In the genomic region with DNA sequence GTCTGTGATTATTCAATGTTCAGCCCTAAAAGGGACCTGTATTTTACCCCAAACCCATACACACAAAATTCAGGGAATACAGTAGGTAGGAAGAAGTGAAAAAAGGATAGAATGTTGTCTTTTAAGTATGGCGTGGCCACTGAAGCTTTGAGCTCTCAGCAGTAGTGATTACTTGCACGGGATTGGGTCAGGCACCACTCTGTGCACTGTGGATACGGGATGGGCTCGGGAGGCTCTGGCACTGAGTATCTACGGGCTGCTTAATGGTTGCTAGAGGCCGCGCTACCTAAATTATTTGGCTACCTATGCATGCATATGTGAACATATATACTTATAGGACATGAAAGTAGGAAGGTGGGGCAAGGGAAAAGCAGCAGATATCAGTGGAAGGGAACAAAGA, we compare ENCODE assay signal across 27 mouse cellular contexts.
DNase-seq lines count a peak whose midpoint lies in the region; ATAC-seq and TF ChIP-seq lines count a peak whose summit lies in the region.
"Had no signal": no experiment of that assay in that cellular context is flagged by ENCODE, and none has a peak within 500 bp of the region (broad histone marks: within the 10 kb centered on the region; RNA-seq: fewer than 3 reads in every experiment).

No protein-coding gene starts in this region.

- H3K9ac ChIP-seq in forebrain, embryonic 11.5 days (ENCODE audit: low read length) = no peak overlapping the region
- no peak overlapping the region for H3K9ac ChIP-seq in forebrain, embryonic 12.5 days
- H3K9ac ChIP-seq in intestine, postnatal 0 days (ENCODE audit: low read depth, low read length) = no peak overlapping the region
- no peak overlapping the region for H3K9ac ChIP-seq in intestine, embryonic 15.5 days
- no peak overlapping the region for H3K9ac ChIP-seq in neural tube, embryonic 14.5 days (replicated peaks; ENCODE audit: low read depth, low read length)
- H3K9ac ChIP-seq: embryonic facial prominence, embryonic 13.5 days; heart, embryonic 13.5 days; hindbrain, embryonic 12.5 days; kidney, embryonic 15.5 days; limb, embryonic 13.5 days; liver, embryonic 12.5 days; neural tube, embryonic 12.5 days had no signal

- DNase-seq in forebrain, embryonic 11.5 days (ENCODE audit: low spot score) = no peak
- no peak for DNase-seq in neural tube, embryonic 10.5 days (ENCODE audit: extremely low spot score, low spot score)
- no peak for DNase-seq in thymus, postnatal 10 days (ENCODE audit: low spot score in 2 of 2)
- no peak for DNase-seq in gastrocnemius, postnatal 4 days (ENCODE audit: low spot score in 2 of 2)
- DNase-seq: adrenal gland, postnatal 10 days; cerebellum, adult 18-20 months; cerebellum, postnatal 14 days; gastrocnemius, postnatal 25 days; heart, adult 2 months; heart, postnatal 14 days; kidney, adult 11 months; layer of hippocampus, adult 9-11 months; lung, adult 18-20 months; lung, postnatal 14 days; right cerebral cortex, adult 18-20 months; thymus, adult 2 months had no signal

- no peak overlapping the region for H3K4me3 ChIP-seq in forebrain, embryonic 11.5 days (ENCODE audit: low read depth, low read length)
- no peak overlapping the region for H3K4me3 ChIP-seq in forebrain, embryonic 12.5 days (replicated peaks)
- no peak overlapping the region for H3K4me3 ChIP-seq in intestine, postnatal 0 days (ENCODE audit: low read depth, low read length)
- no peak overlapping the region for H3K4me3 ChIP-seq in intestine, embryonic 15.5 days (replicated peaks)
- no peak overlapping the region for H3K4me3 ChIP-seq in neural tube, embryonic 14.5 days (ENCODE audit: low read depth, low read length)
- H3K4me3 ChIP-seq: embryonic facial prominence, embryonic 13.5 days; heart, adult 2 months; heart, embryonic 13.5 days; hindbrain, embryonic 12.5 days; kidney, embryonic 15.5 days; limb, embryonic 13.5 days; liver, embryonic 12.5 days; neural tube, embryonic 12.5 days had no signal

- no peaks in the 10 kb centered on the region for H3K36me3 ChIP-seq in forebrain, embryonic 11.5 days (ENCODE audit: control insufficient read depth, insufficient read depth, low read length)
- 0 out of 2 replicates have a peak, but pooled peaks cover 4% of the 10 kb centered on the region for H3K36me3 ChIP-seq in forebrain, embryonic 12.5 days (replicated peaks)
- H3K36me3 ChIP-seq in intestine, postnatal 0 days (ENCODE audit: control insufficient read depth, insufficient read depth) = no peaks in the 10 kb centered on the region
- no peaks in the 10 kb centered on the region for H3K36me3 ChIP-seq in intestine, embryonic 15.5 days
- H3K36me3 ChIP-seq in neural tube, embryonic 14.5 days (ENCODE audit: control insufficient read depth, insufficient read depth, low read length) = no peaks in the 10 kb centered on the region
- H3K36me3 ChIP-seq: hindbrain, embryonic 12.5 days; kidney, embryonic 15.5 days; liver, embryonic 12.5 days; neural tube, embryonic 12.5 days had no signal

- ATAC-seq in forebrain, embryonic 11.5 days (replicated peaks; ENCODE audit: low FRiP score) = 0 out of 2 replicates have a peak, but pooled peaks have one; percentile 15
- ATAC-seq in forebrain, embryonic 12.5 days (ENCODE audit: low FRiP score) = no peak
- peak; percentile 45; the same call in 1 of the 2 replicates for ATAC-seq in intestine, postnatal 0 days
- ATAC-seq in intestine, embryonic 15.5 days = no peak
- ATAC-seq in neural tube, embryonic 14.5 days (ENCODE audit: low read depth) = peak; percentile 21; the same call in 1 of the 2 replicates
- ATAC-seq: liver, embryonic 12.5 days had no signal

- H3K4me2 ChIP-seq in forebrain, embryonic 11.5 days (ENCODE audit: low read depth, low read length, severe bottlenecking) = no peak overlapping the region
- no peak overlapping the region for H3K4me2 ChIP-seq in forebrain, embryonic 12.5 days
- no peak overlapping the region for H3K4me2 ChIP-seq in intestine, postnatal 0 days (replicated peaks; ENCODE audit: low read depth)
- H3K4me2 ChIP-seq in intestine, embryonic 15.5 days (replicated peaks) = no peak overlapping the region
- H3K4me2 ChIP-seq in neural tube, embryonic 14.5 days (ENCODE audit: low read depth, low read length) = no peak overlapping the region
- H3K4me2 ChIP-seq: embryonic facial prominence, embryonic 13.5 days; heart, embryonic 13.5 days; hindbrain, embryonic 12.5 days; kidney, embryonic 15.5 days; limb, embryonic 13.5 days; liver, embryonic 12.5 days; neural tube, embryonic 12.5 days had no signal

- no peaks in the 10 kb centered on the region for H3K4me1 ChIP-seq in forebrain, embryonic 11.5 days (replicated peaks; ENCODE audit: control insufficient read depth, insufficient read depth, low read length)
- H3K4me1 ChIP-seq in forebrain, embryonic 12.5 days = no peaks in the 10 kb centered on the region
- H3K4me1 ChIP-seq in intestine, postnatal 0 days (replicated peaks; ENCODE audit: control insufficient read depth, insufficient read depth, low read length) = no peaks in the 10 kb centered on the region
- no peaks in the 10 kb centered on the region for H3K4me1 ChIP-seq in intestine, embryonic 15.5 days (replicated peaks)
- no peaks in the 10 kb centered on the region for H3K4me1 ChIP-seq in neural tube, embryonic 14.5 days (ENCODE audit: control insufficient read depth, insufficient read depth, low read length)
- H3K4me1 ChIP-seq: embryonic facial prominence, embryonic 13.5 days; heart, embryonic 13.5 days; hindbrain, embryonic 12.5 days; kidney, embryonic 15.5 days; limb, embryonic 13.5 days; liver, embryonic 12.5 days; neural tube, embryonic 12.5 days had no signal

- no peak overlapping the region for H3K27ac ChIP-seq in forebrain, embryonic 11.5 days (ENCODE audit: low read depth, low read length)
- H3K27ac ChIP-seq in forebrain, embryonic 12.5 days = no peak overlapping the region
- no peak overlapping the region for H3K27ac ChIP-seq in intestine, postnatal 0 days (ENCODE audit: low read depth, low read length)
- no peak overlapping the region for H3K27ac ChIP-seq in intestine, embryonic 15.5 days
- H3K27ac ChIP-seq in neural tube, embryonic 14.5 days (ENCODE audit: low read depth, low read length) = no peak overlapping the region
- H3K27ac ChIP-seq: embryonic facial prominence, embryonic 13.5 days; heart, adult 2 months; heart, embryonic 13.5 days; hindbrain, embryonic 12.5 days; kidney, embryonic 15.5 days; limb, embryonic 13.5 days; liver, embryonic 12.5 days; neural tube, embryonic 12.5 days had no signal

- no peaks in the 10 kb centered on the region for H3K9me3 ChIP-seq in forebrain, embryonic 11.5 days (ENCODE audit: control insufficient read depth, low read length)
- H3K9me3 ChIP-seq in forebrain, embryonic 12.5 days = no peaks in the 10 kb centered on the region
- H3K9me3 ChIP-seq in intestine, postnatal 0 days (ENCODE audit: control insufficient read depth) = no peaks in the 10 kb centered on the region
- no peaks in the 10 kb centered on the region for H3K9me3 ChIP-seq in intestine, embryonic 15.5 days
- H3K9me3 ChIP-seq in neural tube, embryonic 14.5 days (ENCODE audit: control insufficient read depth, low read length) = no peaks in the 10 kb centered on the region
- H3K9me3 ChIP-seq: embryonic facial prominence, embryonic 13.5 days; heart, embryonic 13.5 days; hindbrain, embryonic 12.5 days; kidney, embryonic 15.5 days; limb, embryonic 13.5 days; liver, embryonic 12.5 days; neural tube, embryonic 12.5 days had no signal

- no peak for TF ChIP-seq CTCF in intestine, postnatal 0 days (IDR thresholded peaks at IDR 0.05; ENCODE audit: low read depth)

- H3K27me3 ChIP-seq in forebrain, embryonic 11.5 days (ENCODE audit: control insufficient read depth, insufficient read depth, low read length) = no peaks in the 10 kb centered on the region
- no peaks in the 10 kb centered on the region for H3K27me3 ChIP-seq in forebrain, embryonic 12.5 days
- H3K27me3 ChIP-seq in intestine, postnatal 0 days (replicated peaks; ENCODE audit: control insufficient read depth, insufficient read depth, low read length) = no peaks in the 10 kb centered on the region
- H3K27me3 ChIP-seq in intestine, embryonic 15.5 days (replicated peaks) = no peaks in the 10 kb centered on the region
- H3K27me3 ChIP-seq in neural tube, embryonic 14.5 days (ENCODE audit: control insufficient read depth, insufficient read depth, low read length) = no peaks in the 10 kb centered on the region
- H3K27me3 ChIP-seq: embryonic facial prominence, embryonic 13.5 days; heart, embryonic 13.5 days; hindbrain, embryonic 12.5 days; kidney, embryonic 15.5 days; limb, embryonic 13.5 days; liver, embryonic 12.5 days; neural tube, embryonic 12.5 days had no signal

- 82% methylated on average over 7 of the region's 7 CpGs for WGBS in forebrain, embryonic 11.5 days
- WGBS in forebrain, embryonic 12.5 days = 77% methylated on average over 7 of the region's 7 CpGs
- 75% methylated on average over 7 of the region's 7 CpGs for WGBS in intestine, postnatal 0 days
- WGBS in intestine, embryonic 15.5 days = 81% methylated on average over 7 of the region's 7 CpGs
- 77% methylated on average over 7 of the region's 7 CpGs for WGBS in neural tube, embryonic 14.5 days

Comparison
In these comparisons a context has a peak if more than half of its experiments do, and no peak if none do; other contexts are left out.
1. ATAC-seq: peak in forebrain, embryonic 11.5 days (single experiment), intestine, postnatal 0 days (single experiment) and neural tube, embryonic 14.5 days (single experiment); none in forebrain, embryonic 12.5 days (single experiment) and intestine, embryonic 15.5 days (single experiment).